Mouse (Mus musculus): ENCODE data around the gene Ing1.
"Not testable (repeated sequence)": the region's sequence is repeated elsewhere in the genome, so short reads cannot be mapped to it uniquely, and the experiment has no call there.

The Ing1 gene

DNA sequence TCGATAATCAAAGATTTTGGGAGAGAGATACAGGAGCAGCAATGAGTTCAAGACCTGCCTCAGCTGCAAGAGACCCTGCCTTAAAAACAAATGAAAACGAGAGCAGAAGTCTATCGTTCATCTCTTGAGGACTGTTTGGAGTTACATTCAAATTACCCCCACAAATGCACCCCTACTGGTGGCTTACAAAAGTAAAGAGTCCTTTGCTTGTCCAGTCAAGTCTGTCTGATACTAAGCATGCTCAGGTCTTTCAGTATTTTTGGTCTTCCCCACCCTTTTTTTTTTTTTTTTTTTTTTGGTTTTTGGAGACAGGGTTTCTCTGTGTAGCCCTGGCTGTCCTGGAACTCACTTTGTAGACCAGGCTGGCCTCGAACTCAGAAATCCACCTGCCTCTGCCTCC is 3.9 kb upstream of the Ing1 start:
- not testable (repeated sequence) for DNase-seq (ENCODE audit: low spot score)

DNA sequence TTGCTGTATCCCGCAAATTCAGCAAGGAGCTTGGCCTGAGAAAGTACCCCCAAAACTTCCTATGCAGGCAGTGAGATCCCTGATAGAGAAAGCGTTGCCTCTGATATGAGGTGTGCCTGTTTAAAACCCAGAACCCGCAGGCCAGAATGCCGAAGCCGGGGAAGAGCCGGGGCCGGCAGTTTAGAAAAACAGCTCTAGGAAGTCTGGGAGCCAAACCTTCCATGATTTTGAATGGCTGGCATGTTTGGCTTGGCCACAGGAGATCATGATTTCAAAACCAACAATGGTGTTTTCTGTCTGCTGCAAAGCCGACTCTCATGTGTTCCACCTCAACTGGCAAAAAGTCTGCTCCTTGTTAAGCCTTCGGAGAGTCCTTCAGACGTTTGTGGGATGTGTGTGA is 3.0 kb upstream of the Ing1 start:
- DNase-seq (ENCODE audit: low spot score): no peak

GRCm38 (mm10) chr8:11555720-11556591 is 585 bp downstream of the Ing1 start:
- peak; percentile 98 for DNase-seq (ENCODE audit: low spot score)

- DNase-seq (ENCODE audit: low spot score): no peak
Observed at GRCm38 (mm10) chr8:11556691-11557423, 1.5 kb downstream of the Ing1 start.

DNA sequence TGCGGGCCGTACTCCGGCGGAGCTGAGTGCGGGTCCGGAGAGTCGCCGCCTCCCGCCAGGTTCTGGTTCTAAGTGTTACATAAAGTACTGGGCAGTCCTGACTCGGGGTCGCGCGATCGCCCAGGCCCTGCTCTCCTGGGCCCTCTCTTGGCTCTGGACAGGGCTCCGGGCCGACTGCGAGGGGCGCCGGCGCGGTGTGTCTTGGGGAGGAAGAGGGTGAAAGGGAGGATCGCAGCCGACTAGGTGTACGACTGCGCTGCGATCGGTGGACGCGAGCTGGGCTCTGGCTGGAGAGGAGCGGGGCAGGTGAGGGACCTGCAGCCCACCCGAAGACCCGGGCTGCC is 2.0 kb downstream of the Ing1 start:
- DNase-seq (ENCODE audit: low spot score): no peak

- DNase-seq (ENCODE audit: low spot score): peak; percentile 97
Observed at GRCm38 (mm10) chr8:11557768-11558629, 2.6 kb downstream of the Ing1 start.

DNA sequence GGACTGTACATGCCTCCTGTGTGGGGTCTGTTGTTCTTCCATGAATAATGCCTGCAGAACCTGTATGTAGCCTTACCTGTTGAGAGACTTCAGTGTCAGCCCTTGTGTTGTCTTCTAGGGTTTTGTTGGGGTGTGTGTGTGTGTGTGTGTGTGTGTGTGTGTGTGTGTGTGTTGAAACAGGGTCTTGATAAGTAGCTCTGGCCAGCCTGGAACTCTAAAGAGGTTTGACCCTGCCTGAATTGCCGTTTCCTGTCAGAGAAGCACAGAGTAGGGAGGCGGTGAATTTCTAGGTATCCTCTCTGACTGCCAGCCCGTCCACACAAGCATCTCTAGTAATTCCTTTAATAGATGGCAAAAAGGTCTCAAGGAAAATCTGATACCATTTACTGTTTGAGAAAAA is 4.1 kb downstream of the Ing1 start:
- no peak for DNase-seq (ENCODE audit: low spot score)

- DNase-seq (ENCODE audit: low spot score): no peak
Observed at GRCm38 (mm10) chr8:11560220-11560619, 4.8 kb downstream of the Ing1 start.

- DNase-seq (ENCODE audit: low spot score): no peak
Observed at GRCm38 (mm10) chr8:11564236-11564635, 8.9 kb downstream of the Ing1 start.

GRCm38 (mm10) chr8:11564721-11565120 is 9.3 kb downstream of the Ing1 start:
- no peak for DNase-seq (ENCODE audit: low spot score)

DNA sequence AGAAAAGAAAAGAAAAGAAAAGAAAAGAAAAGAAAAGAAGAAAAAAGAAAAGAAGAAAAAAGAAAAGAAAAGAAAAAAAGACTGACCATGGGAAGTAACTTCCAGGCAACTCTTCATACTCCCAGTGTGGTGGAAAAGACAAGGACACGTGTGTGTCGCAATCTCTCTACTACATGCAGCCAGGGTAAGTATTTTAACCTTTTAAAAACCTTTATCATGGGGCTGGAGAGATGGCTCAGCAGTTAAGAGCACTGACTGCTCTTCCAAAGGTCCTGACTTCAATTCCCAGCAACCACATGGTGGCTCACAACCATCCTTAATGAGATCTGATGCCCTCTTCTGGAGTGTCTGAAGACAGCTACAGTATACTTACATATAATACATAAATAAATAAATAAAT is 12.8 kb downstream of the Ing1 start:
- not testable (repeated sequence) for DNase-seq (ENCODE audit: low spot score)

DNA sequence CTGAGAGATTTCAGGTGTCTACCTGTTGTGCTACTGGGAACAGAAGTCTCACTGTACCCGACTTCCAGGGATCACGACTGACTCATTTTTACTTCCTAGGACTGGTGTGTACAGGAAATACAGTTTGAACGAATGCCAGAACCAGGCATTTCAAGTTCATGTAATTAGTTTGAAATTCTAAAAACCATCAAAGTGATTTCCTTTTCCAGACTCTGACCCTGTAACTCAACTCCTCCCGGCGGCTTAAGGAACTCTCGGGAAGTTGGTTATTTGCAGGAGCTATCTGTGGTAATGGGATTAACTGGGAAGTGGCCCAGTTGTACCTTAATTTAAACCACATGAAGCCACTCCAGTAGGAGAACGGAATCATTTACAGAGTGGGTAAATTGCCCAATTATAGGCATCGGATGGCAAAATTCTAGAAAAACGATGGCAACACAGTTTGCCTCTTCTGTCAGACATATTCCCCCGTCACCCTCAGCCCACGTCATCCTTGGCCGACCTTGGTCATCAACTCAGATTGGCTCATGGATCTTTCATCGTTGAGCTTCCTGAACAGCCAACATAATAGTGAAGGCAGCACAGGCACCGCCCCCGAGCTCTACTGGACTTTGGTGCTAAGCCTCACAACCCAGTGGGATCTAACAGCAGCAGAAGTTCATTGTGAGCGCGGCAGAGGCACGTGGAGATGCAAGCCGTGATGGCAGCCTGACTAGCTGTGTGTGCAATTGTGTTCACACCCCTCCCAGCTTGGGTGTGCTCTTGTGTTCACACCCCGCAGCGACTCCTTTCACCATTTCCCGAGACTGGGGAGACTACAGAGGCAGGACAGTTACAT is 14.1 kb downstream of the Ing1 start:
- DNase-seq (ENCODE audit: low spot score): no peak

GRCm38 (mm10) chr8:11570742-11571141 is 15.4 kb downstream of the Ing1 start:
- no peak for DNase-seq (ENCODE audit: low spot score)

GRCm38 (mm10) chr8:11571950-11572349 is 16.6 kb downstream of the Ing1 start:
- DNase-seq (ENCODE audit: low spot score): no peak

DNA sequence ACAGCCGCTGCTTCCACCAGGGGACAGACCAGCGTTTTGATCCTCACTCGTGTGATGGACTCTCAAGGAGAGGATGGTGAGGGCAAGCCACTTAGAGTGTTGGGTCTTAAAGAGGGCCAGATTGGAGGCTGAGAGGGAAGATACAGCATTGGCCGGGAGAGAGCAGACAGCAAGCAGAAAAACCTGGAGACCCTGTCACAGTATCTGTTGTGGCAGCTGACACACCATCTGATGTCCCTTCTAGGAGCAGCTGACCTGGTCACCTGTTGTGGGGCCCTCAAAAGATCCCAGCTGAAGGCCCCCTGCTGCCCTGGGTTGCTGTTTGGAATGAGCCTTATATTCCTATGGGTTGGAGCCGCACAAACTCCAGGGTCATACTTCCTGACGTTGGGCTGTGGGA is 17.1 kb downstream of the Ing1 start:
- DNase-seq (ENCODE audit: low spot score): no peak

DNA sequence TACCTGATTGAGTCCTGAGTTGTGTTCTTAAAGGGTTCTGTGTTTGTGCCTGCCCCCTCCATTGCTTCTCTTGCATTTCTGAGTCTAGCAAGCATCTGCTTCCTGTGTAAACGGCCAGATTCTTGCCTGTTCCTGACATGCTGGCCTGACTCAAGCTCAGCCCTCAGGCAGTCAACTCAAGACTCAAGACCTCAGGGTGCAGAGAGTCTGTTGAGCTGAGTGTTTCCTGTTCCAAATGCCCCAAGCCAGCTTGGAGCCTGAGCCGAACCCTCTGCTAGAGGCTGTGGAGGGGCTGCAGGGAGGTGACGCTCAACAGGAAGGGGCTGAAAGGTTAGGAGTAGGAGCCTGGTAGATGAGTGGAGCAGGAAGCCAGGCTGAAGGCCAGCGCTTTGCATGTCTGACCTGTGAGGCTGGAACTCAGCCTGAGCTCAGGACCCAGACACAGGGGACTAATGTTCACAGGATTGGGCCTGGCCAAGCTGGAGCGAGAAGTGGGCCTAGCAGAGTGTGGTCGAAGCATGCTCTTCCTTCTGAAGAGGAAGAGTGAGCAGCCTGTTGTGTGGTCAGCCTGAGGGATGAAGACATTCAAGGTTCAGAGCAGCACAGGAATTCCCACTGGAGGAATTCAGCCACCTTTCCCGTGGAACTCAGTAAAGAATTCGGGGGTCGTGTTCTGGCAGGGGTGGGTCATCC is 19.7 kb downstream of the Ing1 start:
- DNase-seq (ENCODE audit: low spot score): no peak

GRCm38 (mm10) chr8:11575604-11576384 is 20.4 kb downstream of the Ing1 start:
- no peak for DNase-seq (ENCODE audit: low spot score)

GRCm38 (mm10) chr8:11585513-11586373 is 30.4 kb downstream of the Ing1 start:
- no peak for DNase-seq (ENCODE audit: low spot score)

DNA sequence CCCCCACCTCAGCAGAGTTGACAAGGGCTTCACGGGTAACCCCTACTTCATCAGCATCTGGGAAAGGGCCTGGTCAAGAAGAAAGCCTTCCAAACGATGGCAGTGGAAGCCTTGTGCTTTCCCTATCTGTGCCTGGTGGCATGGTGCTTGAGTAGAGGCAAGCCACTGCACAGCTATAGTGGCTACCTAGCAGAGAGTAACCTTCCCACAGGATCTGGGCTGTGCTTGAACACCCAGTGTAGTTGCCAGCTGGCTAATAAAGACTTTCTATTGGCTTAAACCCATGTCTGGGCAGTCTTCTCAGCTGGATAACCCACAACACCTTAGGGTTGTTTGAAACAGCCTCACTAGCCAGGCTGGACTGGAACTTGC is 31.0 kb downstream of the Ing1 start:
- no peak for DNase-seq (ENCODE audit: low spot score)
